Mouse (Mus musculus): ENCODE measurements around the gene Notch4.
"Not testable (repeated sequence)": the region's sequence is repeated elsewhere in the genome, so short reads cannot be mapped to it uniquely, and the experiment has no call there.

The Notch4 gene

DNA sequence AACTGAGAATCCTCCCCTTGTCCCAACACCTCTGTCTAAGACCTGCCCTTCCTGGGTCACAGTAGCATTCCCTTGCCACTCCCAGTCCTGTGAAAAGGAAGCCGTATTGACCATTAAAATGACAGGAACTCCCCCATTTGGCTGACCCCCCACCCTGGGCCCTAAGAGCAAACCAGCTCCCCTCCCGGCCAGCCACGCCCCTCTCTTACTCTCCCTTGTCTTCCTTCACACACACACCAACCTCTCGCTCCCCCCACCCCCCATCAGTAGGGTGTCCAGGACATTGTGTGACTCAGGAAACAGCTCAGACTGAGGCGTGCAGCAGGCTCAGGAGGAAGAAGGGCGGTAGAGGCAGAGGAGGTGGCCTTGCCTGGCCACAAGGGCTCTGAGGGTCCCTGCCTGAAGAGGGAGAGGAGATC lies at the start of gene Notch4:
Notch4 (plus strand) TSS at position 266 of the 419 bp plus-strand sequence.
- DNase-seq = no peak

DNA sequence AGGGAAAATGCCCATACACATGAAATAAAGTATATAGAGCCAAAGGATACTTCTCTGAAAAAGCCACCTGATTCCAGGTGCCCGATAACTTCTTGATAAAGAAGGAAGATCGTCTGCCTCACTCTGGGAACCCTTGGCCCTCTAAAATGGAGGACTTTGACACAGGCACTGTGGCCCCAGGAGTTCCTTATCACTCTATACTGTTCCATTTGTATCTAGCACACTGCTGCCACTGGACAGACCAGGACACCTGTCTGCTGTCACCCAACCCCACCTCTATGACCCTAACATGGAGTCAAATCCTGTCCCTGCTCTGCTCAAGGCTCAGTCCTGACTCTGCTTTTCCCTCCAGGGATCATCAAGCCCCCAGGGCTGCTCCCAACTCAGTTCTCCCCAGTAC lies 47.6 kb upstream of the Notch4 start:
- DNase-seq = no peak

DNA sequence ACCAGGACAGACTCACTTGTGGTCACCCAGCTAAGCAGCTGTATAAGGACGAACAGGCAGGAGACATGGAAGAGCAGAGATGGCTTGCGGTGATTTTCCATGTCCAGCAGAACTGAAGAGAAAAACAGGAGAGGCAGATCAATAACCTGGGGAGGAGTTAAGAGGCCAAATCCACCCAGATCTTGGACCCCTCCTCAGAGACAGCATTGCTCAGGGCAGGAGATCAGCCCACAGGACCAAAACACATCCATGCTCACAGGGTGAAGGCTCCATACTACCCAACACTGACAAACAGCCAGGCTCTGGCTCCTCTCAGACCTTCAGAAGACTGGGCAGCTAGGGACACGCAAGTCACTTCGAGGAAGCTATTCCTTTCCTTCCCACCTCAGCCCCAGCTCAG lies 46.8 kb upstream of the Notch4 start, which contains the start of gene Btnl6:
Btnl6 (minus strand) TSS at position 101 of the 400 bp plus-strand sequence.
- no peak for DNase-seq

DNA sequence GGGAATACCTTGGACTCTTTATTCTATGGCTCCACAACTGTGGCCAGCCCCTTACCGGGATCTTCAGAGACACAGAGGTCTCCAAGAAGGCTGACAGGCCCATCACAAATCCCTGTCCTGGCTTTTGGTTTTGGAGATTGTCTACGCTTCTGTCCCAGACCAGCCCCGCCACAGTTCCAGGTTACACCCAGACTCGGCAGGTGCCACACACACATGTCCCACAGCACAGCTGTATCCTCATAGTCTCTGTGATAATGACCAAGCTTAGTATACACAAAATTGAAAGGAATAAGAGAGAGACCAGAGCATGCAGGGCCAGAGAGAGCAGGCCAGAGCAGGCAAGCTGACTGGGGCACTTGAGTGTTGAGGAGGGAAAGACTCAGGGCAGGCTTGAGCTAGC lies 46.3 kb upstream of the Notch4 start:
- no peak for DNase-seq

DNA sequence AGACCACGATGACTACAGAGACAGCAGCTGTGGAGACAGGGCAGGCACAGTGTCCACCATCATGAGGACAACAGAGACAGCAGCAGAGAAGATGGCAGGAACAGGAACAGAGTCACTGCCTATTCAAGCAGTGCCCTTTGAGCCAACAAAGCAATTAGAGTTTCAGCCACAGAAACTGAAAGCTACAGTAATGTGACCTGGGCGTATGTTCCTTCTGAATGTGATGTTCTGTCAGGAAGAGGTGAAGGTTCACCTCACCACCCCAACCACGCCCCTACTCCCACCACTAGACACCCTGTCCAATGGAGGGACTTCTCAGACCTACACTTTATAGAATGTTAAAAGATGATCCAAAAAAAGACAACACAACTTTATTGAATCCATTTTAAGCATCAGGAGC lies 45.5 kb upstream of the Notch4 start:
- not testable (repeated sequence) for DNase-seq

DNA sequence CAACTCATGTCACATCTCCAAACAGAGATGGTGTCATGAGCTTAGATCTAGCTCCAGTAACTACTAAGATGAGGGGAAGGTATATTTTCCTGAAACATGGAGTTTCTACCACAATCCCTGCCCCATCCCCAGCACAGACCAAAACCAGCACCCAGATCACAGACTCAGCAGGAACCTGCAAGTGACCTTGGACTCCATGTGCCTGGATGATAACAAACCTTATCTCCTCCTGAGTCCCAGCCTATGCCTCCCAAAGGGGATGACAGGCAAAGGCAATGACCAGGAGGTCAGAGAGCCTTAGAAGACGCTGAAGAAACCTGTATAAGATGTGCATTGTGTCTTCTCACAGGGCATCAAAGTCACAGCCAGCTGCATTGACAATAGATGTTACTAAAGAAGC lies 45.1 kb upstream of the Notch4 start:
- DNase-seq = no peak

DNA sequence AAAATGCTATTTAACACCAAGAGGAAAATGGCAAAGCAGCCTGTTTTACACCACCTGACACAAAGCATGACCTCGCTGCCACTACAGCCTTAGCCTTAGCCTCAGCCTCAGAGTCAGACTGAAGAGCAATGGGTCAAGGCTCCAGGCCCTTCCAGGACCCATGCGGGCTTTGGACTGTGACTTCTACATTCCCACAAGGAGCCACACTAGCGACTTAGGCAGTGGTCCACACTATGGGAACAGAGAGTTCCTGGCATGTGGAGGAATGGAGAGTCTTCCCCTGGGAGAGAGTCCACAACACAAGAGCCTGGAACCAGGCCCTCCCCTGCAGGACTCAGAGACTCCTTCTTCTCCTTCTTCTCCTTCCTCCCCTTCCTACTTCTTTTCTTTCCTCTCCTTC lies 31.4 kb upstream of the Notch4 start:
- no peak for DNase-seq

DNA sequence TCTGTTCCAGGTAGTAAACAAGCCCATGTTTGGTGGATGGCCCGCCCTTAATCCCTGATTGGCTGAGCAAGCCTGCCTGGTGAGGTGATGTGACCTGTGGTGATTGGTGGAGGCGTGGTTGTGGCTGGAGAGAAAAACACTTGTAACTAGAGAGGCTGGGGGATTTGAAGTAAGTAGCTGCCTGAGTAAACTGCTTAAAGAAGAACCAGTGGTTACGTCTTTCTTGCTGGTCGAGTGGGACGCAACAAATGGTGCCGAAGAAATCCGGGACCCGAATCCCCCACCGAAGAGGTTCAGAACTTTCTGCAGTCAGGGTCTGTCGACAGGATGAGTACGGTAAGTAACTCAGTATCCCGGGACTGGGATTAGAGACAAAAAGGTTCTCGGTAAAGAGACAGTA lies 20.5 kb upstream of the Notch4 start:
- DNase-seq = not testable (repeated sequence)

DNA sequence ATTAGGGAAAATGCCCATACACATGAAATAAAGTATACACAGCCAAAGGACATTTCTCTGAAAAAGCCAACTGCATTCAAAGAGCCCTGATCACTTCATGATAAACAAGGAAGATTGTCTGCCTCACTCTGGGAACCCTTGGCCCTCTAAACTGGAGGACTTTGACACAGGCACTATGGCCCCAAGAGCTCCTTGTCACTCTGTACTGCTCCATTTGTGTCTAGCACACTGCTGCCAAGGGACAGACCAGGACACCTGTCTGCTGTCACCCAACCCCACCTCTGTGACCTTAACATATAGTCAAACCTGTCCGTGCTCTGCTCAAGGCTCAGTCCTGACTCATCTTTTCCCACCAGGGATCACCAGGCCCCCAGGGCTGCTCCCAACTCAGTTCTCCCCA lies 17.3 kb upstream of the Notch4 start:
- no peak for DNase-seq

DNA sequence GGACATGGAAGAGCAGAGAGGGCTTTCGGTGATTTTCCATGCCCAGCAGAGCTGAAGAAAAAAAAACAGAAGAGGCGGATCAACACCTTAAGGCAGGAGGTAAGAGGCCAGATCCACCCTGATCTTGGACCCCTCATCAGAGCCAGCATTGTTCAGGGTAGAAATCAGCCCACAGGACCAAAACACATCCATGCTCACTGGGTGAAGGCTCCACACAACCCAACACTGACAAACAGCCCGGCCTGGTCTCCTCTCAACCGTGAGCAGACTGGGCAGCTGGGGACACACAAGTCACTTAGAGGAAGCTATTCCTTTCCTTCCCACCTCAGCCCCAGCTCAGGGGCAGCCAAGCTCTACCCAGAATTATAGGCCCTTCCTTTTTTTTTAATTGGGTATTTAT lies 16.5 kb upstream of the Notch4 start:
- DNase-seq = no peak

DNA sequence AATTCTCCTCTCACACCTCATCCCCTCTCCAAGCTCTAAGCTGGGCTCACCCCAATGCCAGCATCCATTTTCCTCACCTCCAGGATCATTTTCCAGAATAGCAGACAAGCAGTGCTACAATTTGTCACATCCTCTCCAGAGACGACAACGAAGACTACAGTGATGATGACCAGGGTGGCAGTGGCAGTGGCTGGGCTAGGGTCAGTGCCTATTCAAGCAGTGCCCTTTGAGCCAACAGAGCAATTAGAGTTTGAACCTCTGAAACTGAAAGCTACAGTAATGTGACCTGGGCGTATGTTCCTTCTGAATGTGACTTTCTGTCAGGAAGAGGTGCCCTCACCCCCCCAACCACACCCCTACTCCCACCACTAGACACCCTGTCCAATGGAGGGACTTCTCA lies 14.9 kb upstream of the Notch4 start:
- DNase-seq = no peak

DNA sequence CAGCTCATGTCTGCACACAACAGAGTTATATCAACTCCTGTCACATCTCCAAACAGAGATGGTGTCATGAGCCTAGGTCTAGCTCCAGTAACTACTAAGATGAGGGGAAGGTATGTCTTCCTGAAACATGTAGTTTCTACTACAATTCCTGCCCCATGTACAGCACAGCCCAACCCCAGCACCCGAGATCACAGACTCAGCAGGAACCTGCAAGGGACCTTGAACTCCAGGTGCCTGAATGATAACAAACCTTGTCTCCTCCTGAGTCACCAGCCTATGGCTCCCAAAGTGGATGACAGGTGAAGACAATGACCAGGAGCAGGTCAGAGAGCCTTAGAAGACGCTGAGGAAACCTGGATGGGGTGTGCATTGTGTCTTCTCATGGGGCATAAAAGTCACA lies 14.2 kb upstream of the Notch4 start:
- DNase-seq = no peak

DNA sequence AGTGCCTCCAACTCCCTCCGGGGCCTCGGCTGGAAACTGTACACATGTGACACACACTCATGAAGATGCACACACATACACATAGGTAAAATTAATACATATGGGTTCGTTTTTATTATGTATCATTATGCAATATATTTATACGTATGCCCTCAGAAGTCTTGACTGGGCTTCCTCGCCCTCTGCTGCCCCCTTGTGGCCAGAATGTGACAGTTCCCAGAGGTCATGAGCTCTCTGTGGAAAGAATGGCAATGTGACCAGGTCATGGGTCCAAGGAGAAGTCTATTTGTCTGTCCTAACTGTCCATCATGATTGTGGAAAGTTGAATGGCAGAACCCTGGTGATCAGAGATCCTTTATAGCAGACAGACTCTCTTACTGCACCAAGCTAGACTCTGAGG lies 8.6 kb upstream of the Notch4 start:
- DNase-seq = peak in 1 of 2 experiments; percentile 33

DNA sequence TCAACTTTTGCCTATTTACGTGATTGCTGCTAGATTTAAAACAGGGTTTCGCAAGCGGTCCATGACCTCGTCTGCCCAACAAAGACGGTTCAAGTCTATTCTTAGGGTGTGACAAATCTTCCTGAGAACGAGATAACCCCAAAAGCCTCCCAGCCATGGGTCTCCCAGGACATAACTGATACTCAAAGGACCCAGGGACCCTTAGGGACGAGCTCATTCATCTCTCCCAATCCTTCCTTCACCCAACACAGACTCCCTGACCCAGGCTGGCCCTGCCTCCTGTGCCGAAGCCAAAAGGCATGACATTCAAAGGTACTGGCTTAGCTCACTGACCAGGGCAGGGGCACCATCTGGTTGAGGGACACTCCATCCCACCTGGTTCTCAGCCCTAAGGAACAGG lies 7.7 kb upstream of the Notch4 start:
- DNase-seq = no peak

DNA sequence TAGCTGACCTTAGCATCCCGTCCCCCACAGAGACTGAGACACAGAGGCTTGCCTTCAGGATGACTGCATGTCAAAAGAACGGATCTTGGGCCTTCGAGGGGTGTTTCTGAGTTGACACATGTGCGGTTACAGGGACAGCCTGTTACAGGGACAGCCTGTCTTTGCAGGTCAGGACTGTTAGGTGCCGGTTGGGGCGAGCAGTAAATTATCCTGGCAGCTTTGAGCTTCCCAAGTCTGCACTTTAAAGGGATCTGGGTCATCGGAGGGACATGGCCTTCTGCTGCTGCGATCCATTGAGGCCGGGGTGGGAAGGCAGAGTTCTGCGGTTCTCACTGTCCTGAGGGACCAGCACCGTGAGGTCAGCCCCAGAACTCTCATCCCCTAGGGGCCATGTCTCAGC lies 6.7 kb upstream of the Notch4 start:
- no peak for DNase-seq

DNA sequence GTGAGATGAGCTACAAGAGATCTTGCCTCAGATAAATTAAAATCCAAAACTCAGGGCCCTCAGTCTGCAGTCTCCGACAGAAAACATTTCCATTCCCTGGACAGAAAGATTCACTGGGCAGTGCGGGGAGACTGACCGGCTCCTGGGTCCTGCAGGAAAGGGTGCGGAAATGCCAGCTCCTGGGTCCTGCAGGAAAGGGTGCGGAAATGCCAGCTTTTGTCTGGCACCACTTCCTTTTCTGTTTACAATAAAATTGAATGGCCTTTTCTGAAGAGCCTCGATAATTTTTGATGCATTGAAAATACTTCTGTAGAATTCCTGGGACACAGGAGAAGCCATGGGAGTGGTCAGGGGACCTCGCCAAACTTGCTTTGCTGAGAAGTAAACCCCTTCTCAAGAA lies 5.0 kb upstream of the Notch4 start:
- DNase-seq = no peak

DNA sequence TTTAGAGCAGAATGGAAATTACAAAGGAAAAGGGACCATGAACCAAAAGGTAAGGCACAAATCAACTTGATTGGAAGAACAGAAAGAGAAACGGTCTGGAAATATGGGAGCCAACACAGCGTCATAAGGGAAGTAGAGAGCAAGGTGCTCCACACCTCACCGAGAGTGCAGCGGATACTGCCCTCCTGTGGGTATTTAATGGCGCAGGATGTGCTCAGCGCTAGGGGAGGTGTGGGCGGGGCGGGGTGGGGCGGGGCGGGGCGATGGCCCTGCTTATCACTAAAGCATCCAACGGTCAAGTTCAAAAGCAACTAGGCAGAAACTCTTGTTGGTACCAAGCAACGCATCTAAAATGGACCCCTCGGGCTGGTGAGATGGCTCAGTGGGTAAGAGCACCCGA lies 4.2 kb upstream of the Notch4 start:
- no peak for DNase-seq

DNA sequence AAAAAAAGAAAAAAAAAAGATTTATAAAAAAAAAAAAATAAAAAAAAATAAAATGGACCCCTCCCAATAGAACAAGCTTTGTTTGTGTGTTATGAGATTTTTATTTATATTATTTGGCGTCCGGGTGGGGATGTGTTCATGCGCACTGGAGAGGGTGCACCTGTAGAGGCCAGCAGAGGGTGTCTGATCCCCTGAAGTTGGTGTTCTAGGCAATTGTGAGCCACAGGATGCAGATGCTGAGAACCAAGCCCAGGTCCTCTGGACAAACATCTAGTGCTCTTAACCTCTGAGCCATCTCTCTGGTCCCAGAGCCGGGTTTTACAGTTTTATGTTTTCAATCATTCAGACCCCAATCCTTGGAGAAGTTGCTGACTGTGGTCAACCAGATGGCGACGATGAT lies 3.6 kb upstream of the Notch4 start:
- no peak for DNase-seq

DNA sequence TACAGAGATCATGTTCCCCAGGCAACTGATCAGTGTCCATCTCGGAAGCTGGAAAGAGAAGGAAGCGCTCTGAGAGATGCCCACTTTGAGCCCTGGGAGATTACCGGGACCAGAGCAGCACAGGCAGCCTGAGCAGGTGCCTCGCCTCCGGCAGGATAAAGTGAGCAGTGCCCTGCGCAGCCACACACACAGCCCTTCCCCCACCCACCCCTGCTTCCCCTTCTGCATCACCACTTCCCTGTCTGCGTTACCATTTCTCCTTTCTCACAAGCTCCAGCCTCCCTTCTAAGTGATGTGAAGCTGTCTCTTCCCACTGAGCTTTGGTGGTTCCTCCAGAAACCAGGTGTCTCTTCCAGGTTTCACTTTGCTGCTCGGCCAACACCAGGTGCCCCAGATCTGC lies 2.9 kb upstream of the Notch4 start:
- no peak for DNase-seq

DNA sequence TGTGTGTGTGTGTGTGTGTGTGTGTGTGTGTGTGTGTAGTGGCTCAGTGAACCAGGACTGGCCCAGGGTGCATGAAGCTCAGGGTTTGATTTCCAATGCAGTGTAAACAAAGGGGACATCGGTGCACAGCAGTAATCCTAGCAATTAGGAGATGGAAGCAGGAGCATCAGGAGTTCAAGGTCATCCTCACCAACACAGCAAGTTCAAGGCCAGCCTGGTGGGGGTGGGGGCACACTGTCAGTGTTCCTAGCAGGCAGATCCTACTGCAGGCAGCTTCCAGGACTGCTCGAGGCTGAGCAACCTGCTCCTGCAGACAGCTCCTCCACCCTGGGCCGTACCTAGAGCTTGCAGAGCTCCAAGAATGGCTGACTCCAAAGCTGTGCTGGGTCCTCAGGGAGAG lies 1.5 kb upstream of the Notch4 start:
- DNase-seq = no peak

DNA sequence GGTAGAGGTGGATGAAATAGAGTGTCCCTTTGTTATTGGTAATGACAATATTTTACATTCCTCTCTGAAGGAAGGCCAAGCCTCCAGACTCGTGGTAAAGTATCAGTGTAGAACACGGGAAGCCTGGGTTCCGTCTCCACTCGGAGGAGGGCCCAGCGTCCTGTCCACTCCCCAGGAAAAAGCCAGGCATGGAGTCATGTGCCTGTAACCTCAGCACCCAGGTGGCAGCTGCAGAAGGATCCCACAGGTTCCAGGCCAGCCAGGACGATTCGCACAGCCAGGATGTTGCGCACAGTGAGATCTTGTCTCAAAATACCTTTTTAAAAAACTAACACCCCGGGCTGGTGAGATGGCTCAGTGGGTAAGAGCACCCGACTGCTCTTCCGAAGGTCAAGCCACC lies 714 bp upstream of the Notch4 start:
- DNase-seq = no peak

DNA sequence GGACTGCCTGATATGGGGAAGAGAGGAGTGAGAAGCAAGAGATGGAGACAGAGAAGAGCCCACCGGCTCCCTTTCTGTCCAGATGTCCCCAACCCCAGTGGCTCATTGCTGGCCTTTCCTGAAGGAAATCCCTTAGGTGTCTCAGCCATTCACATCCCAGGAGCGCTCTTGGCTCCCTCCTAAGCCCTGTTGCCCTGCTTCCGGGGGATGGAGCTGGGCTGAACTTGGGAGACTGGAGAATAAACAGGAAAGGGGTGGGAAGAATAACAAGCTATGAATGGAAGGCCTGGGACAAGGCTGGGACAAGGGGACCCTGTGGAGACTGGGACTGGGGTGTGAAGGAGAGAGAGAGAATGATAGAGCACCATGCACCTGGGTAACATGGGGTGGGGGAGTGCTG lies 728 bp downstream of the Notch4 start:
- DNase-seq = no peak

DNA sequence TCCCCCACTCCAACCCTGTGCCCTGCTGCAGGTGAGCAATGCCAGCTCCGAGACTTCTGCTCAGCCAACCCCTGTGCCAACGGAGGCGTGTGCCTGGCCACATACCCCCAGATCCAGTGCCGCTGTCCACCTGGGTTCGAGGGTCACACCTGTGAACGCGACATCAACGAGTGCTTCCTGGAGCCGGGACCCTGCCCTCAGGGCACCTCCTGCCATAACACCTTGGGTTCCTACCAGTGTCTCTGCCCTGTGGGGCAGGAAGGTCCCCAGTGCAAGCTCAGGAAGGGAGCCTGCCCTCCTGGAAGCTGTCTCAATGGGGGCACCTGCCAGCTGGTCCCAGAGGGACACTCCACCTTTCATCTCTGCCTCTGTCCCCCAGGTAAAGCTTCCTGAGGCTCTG lies 3.2 kb downstream of the Notch4 start:
- DNase-seq = no peak

DNA sequence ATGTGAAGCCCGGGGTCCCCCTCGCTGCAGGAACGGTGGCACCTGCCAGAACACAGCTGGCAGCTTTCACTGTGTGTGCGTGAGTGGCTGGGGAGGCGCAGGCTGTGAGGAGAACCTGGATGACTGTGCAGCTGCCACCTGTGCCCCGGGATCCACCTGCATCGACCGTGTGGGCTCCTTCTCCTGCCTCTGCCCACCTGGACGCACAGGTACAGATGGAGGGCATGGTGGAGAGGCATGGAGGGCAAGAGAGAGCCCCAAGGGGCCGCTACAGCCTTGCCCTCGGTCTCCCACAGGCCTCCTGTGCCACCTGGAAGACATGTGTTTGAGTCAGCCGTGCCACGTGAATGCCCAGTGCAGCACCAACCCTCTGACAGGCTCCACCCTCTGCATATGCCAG lies 4.4 kb downstream of the Notch4 start:
- no peak for DNase-seq

DNA sequence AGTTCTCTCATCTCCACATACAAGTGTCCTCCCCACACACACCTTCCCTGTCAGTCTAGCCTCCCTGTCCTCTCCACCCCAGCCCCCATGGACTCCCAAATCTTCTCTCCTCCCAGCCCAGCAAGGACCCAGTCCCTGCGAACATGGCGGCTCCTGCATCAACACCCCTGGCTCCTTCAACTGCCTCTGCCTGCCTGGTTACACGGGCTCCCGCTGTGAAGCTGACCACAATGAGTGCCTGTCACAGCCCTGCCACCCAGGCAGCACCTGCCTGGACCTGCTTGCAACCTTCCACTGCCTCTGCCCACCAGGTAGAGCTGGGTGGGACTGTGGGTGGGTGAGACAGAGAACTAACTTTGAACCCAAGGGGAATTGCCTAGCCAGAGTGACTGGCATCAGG lies 5.9 kb downstream of the Notch4 start:
- DNase-seq = no peak

DNA sequence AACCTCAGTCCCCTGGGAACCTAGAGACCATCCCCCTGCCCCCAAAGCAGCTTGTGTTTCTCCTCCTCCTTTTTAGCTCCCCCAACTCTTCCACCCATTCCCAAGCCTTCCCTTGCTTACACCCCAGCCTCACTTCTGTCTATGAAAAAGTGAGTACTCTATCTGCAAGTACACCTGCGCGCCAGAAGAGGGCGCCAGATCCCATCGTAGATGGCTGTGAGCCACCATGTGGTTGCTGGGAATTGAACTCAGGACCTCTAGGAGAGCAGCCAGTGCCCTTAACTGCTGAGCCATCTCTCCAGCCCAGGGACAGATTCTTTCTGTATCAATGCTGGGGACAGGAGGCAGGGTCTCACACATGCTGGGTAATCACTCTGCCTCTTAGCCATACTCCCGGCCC lies 7.8 kb downstream of the Notch4 start:
- no peak for DNase-seq
